Mouse (Mus musculus) inflammation-experienced regulatory T-cells, adult 6 months (primary cell): ENCODE data around the gene Tmem274. TPM values are rescaled to one million over a fixed set of nuclear protein-coding genes. Genes with fewer than 3 reads are reported as not detected.

Experiments used
- ATAC-seq: one replicate; pipeline ENCODE4 v1.8.0; 2017
- polyA plus RNA-seq, 3 experiments: library from polyadenylated mRNA; unstranded; fragments of 100-300 nt; shearing (Covaris generic); gene quantifications; one replicate each; pipeline ENCODE4 v1.2.1; 2017

The Tmem274 gene
- polyA plus RNA-seq, 3 experiments from 2014 or later: 0.63 TPM; not detected in 2

DNA sequence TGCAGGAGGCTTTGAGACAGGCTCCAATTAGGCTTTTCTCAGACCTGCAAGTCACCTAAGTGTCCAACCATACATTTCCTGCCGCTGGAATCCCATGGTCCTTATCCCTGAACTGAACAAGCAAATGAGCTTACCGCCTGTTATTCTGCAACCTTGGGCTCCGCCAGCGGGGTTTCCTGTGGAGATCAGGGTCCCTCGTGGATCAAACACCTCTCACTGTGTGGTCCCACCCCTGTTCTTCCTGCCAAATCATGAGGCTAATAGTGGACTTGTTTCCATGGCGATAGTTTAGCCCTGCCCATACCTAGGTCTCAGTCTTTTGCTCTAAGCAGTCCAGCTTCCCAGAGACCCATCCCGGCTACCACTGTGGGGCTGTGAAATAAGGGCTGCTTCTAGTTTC, 49.2 kb downstream of the Tmem274 start:
- no peak for ATAC-seq

DNA sequence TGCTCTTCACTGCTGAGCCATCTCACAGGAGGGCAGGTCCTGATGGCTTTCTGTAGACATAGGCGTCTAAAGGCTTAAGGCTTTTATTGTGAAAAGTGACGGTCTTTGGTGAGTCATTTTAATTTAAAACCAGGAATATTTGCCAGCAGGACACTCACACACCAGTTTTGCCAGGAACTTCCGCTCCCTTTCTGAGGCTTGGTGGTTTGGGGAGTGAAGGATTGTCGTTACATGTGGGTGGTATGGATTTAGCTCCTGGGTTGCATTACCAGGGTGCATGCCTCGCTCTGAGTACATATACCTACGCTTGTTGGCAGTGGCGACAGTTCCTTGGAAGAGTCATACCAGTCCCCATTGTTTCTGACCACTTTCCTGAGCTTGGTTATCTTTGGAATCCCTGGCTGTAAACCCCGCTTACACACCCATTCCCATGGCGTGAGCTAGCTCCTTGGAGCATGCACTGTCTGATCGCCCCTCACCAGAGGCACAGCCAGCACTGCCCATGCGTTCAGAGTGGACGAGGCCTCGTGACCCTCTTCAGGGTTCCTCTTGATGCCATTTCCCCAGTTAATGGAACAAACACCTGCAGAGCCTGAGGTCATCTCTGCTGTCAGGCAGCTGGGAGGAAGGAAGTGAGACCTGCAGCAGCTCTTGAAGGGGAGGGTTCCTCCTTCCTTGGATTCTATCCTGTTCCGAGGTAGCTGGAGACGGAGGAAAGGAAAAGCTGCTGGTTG, 50.6 kb downstream of the Tmem274 start:
- no peak for ATAC-seq

- no peak for ATAC-seq
Observed at GRCm38 (mm10) chr4:149529691-149530090, 52.5 kb downstream of the Tmem274 start.

Other genes starting within 250 kb of the Tmem274 start
- 10 to 100 TPM in 2 of 3 experiments, 1 to 10 TPM in 1; 7.9 to 19.7 (median 16.6) TPM for gene Kif1b, start 169.7 kb upstream of the Tmem274 start, polyA plus RNA-seq
- gene Ube4b, start 50.6 kb upstream of the Tmem274 start, polyA plus RNA-seq: 10 to 100 TPM in 2 of 3 experiments, 1 to 10 TPM in 1; 9.1 to 18.5 (median 14.7) TPM
- gene Rbp7, start 22.4 kb upstream of the Tmem274 start, polyA plus RNA-seq: not detected
- gene Nmnat1, start 7.8 kb downstream of the Tmem274 start, polyA plus RNA-seq: 1 to 10 TPM; 6.2 to 6.9 (median 6.3) TPM
- 10 to 100 TPM; 26.0 to 43.4 (median 28.2) TPM for gene Lzic, start 7.9 kb downstream of the Tmem274 start, polyA plus RNA-seq
- 1 to 10 TPM in 2 of 3 experiments, under 1 TPM in 1; 0.59 to 1.4 (median 1.4) TPM for gene Ctnnbip1, start 40.9 kb downstream of the Tmem274 start, polyA plus RNA-seq
- gene Clstn1, start 109.1 kb downstream of the Tmem274 start, polyA plus RNA-seq: 1 to 10 TPM; 5.4 to 7.5 (median 6.3) TPM
- gene Pik3cd, start 225.2 kb downstream of the Tmem274 start, polyA plus RNA-seq: 100 to 1,000 TPM; 108 to 124 (median 115) TPM